ENCODE assay signal across 7 mouse cellular contexts in genomic region chr9:123138891-123139474, GRCm38 (mm10). TPM values are rescaled to one million over a fixed set of nuclear protein-coding genes. Genes with fewer than 3 reads are reported as not detected.
DNase-seq lines count a peak whose midpoint lies in the region; ATAC-seq and TF ChIP-seq lines count a peak whose summit lies in the region.

No protein-coding gene starts in this region.

- H3K27ac ChIP-seq in MEL (ENCODE audit: control insufficient read depth, low read depth, low read length), result no peak overlapping the region
- H3K27ac ChIP-seq in stomach, embryonic 14.5 days (ENCODE audit: low read length), result peak overlapping the region; percentile 76
- H3K27ac ChIP-seq in cerebellum, adult 2 months (ENCODE audit: insufficient read depth, low read length), result no peak overlapping the region

- ATAC-seq in stomach, embryonic 14.5 days (ENCODE audit: insufficient number of reproducible peaks, insufficient read depth, low FRiP score, low read depth), result peak; percentile 78; the same call in 1 of the 2 replicates

- no peak for TF ChIP-seq POLR2A in MEL (IDR thresholded peaks at IDR 0.05; ENCODE audit: control insufficient read depth in 1 of 2, insufficient read depth in 1 of 2, low read depth in 1 of 2, low read length in 2 of 2, poor library complexity in 1 of 2)
- TF ChIP-seq POLR2A in brain, embryonic 14.5 days (IDR thresholded peaks at IDR 0.05; ENCODE audit: borderline replicate concordance, extremely low read depth, insufficient read depth, insufficient read length, poor library complexity, severe bottlenecking), result no peak
- TF ChIP-seq POLR2A in cerebellum, adult 2 months (IDR thresholded peaks at IDR 0.05; ENCODE audit: borderline replicate concordance, insufficient read depth, low read length), result no peak

- DNase-seq in MEL (ENCODE audit: low read depth, low spot score), result no peak
- DNase-seq in brain, embryonic 14.5 days (ENCODE audit: low read depth), result peak; percentile 38
- DNase-seq in heart, postnatal 10 days, result peak; percentile 85 to 87
- peak; percentile 70 to 87 for DNase-seq in kidney, postnatal 25 days
- DNase-seq in cerebellum, adult 2 months, result no peak
- DNase-seq in left cerebral cortex, postnatal 25 days (ENCODE audit: low spot score in 2 of 2), result no peak

- H3K4me2 ChIP-seq in stomach, embryonic 14.5 days (replicated peaks; ENCODE audit: low read depth, low read length), result no peak overlapping the region

- intact Hi-C loops in heart, postnatal 10 days (cut with DNase I), result no loop called here
- intact Hi-C loops in left cerebral cortex, postnatal 25 days (cut with DNase I), result no loop called here

- H3K4me3 ChIP-seq in MEL (ENCODE audit: control insufficient read depth in 1 of 2, insufficient read depth in 1 of 2, low read depth in 2 of 2, low read length in 2 of 2), result no peak overlapping the region
- H3K4me3 ChIP-seq in stomach, embryonic 14.5 days (ENCODE audit: low read depth, low read length), result no peak overlapping the region
- no peak overlapping the region for H3K4me3 ChIP-seq in cerebellum, adult 2 months (replicated peaks; ENCODE audit: insufficient read depth, low read depth, low read length)

- H3K27me3 ChIP-seq in MEL (ENCODE audit: control insufficient read depth in 1 of 2, insufficient read depth in 2 of 2, low read length in 2 of 2), result no peaks in the 10 kb centered on the region
- H3K27me3 ChIP-seq in stomach, embryonic 14.5 days (ENCODE audit: control insufficient read depth, insufficient read depth, low read length), result no peaks in the 10 kb centered on the region
- no peaks in the 10 kb centered on the region for H3K27me3 ChIP-seq in cerebellum, adult 2 months (ENCODE audit: control insufficient read depth, insufficient read depth, low read length)

- no peaks in the 10 kb centered on the region for H3K4me1 ChIP-seq in MEL (ENCODE audit: control insufficient read depth in 1 of 2, insufficient read depth in 2 of 2, low read length in 2 of 2)
- H3K4me1 ChIP-seq in stomach, embryonic 14.5 days (ENCODE audit: control insufficient read depth, insufficient read depth, low read length), result peaks cover 10% of the 10 kb centered on the region; the same call in 1 of the 2 replicates
- no peaks in the 10 kb centered on the region for H3K4me1 ChIP-seq in cerebellum, adult 2 months (ENCODE audit: control insufficient read depth, insufficient read depth, low read length)

- TF ChIP-seq EP300 in MEL (IDR thresholded peaks at IDR 0.05; ENCODE audit: low read depth in 1 of 2, low read length in 2 of 2), result no peak

- H3K36me3 ChIP-seq in MEL (ENCODE audit: control insufficient read depth in 1 of 2, insufficient read depth in 2 of 2, low read length in 2 of 2), result peaks cover 0 to 8% of the 10 kb centered on the region in 2 experiments; a peak in 2 of 4 replicates
- H3K36me3 ChIP-seq in stomach, embryonic 14.5 days (ENCODE audit: control insufficient read depth, insufficient read depth, low read length), result peaks cover 40% of the 10 kb centered on the region

- WGBS in stomach, embryonic 14.5 days, result 49% methylated on average over 5 of the region's 5 CpGs
- WGBS in cerebellum, adult 2 months, result 29% methylated on average over 5 of the region's 5 CpGs

- no peak overlapping the region for H3K9ac ChIP-seq in MEL (ENCODE audit: control insufficient read depth, low read depth, low read length, poor library complexity, severe bottlenecking)
- H3K9ac ChIP-seq in stomach, embryonic 14.5 days (replicated peaks; ENCODE audit: low read depth, low read length), result no peak overlapping the region

- no peak for TF ChIP-seq CTCF in MEL (IDR thresholded peaks at IDR 0.05 in 2 of 3, conservative IDR thresholded peaks at IDR 0.05 in 1 of 3; ENCODE audit: control insufficient read depth in 1 of 3, insufficient read depth in 1 of 3, low read depth in 2 of 3, low read length in 3 of 3, poor library complexity in 1 of 3, severe bottlenecking in 1 of 3)
- TF ChIP-seq CTCF in brain, embryonic 14.5 days (IDR thresholded peaks at IDR 0.05; ENCODE audit: borderline replicate concordance, extremely low read depth, insufficient read depth, insufficient read length), result no peak
- no peak for TF ChIP-seq CTCF in cerebellum, adult 2 months (IDR thresholded peaks at IDR 0.05; ENCODE audit: borderline replicate concordance, insufficient read depth, low read depth, low read length)

- no peaks in the 10 kb centered on the region for H3K79me2 ChIP-seq in MEL (ENCODE audit: control insufficient read depth, insufficient read depth, low read length, poor library complexity)

- no peak for TF ChIP-seq RAD21 in MEL (IDR thresholded peaks at IDR 0.05; ENCODE audit: low read depth, low read length)

- no peaks in the 10 kb centered on the region for H3K9me3 ChIP-seq in MEL (replicated peaks; ENCODE audit: insufficient read depth, low read length)
- peaks cover 6% of the 10 kb centered on the region; the same call in 1 of the 2 replicates for H3K9me3 ChIP-seq in stomach, embryonic 14.5 days (ENCODE audit: control insufficient read depth, low read depth, low read length)

TF ChIP-seq in MEL, 35 proteins besides CTCF, POLR2A, EP300 and RAD21:
- TF ChIP-seq POLR2AphosphoS2 (IDR thresholded peaks at IDR 0.05; ENCODE audit: low read length) (0 out of 2 replicates have a peak, but pooled peaks have one; percentile 28), TBP (IDR thresholded peaks at IDR 0.05; ENCODE audit: low read depth, low read length) (no peak)

RNA-seq across cellular contexts. Expression of gene Clec3b, which starts 11.8 kb away (rescaled TPM):
- not detected in 2 replicates for total RNA-seq in MEL (2012; rRNA removed)
- under 1 TPM in 1 of 2 experiments, not detected in 1; 0.24 TPM for polyA plus RNA-seq in MEL (2012; ENCODE audit: insufficient read depth in 1 of 2, insufficient read length in 2 of 2, low read depth in 1 of 2, low replicate concordance in 2 of 2, missing spikeins in 1 of 2)
- 3.7 and 5.0 TPM in 2 replicates for polyA plus RNA-seq in brain, embryonic 14.5 days (2012; rRNA removed)
- total RNA-seq in heart, postnatal 10 days (2021), result 10 to 100 TPM; 69.1 to 72.0 TPM
- 0.26 TPM in 1 of 2 replicates, not detected in the other for polyA plus RNA-seq in stomach, embryonic 14.5 days (2014; fragmentation: Nextera tagmentation; extraction: Ambion mirVana)
- polyA plus RNA-seq in cerebellum, adult 2 months (2012; rRNA removed), result 15.4 and 15.7 TPM in 2 replicates
- total RNA-seq in left cerebral cortex, postnatal 25 days (2021), result 1 to 10 TPM; 3.6 to 3.7 TPM

RNA-seq across cellular contexts. Expression of gene Exosc7, which starts 26.0 kb away (rescaled TPM):
- 181 and 196 TPM in 2 replicates for total RNA-seq in MEL (2012; rRNA removed)
- 100 to 1,000 TPM in 1 of 2 experiments, not detected in 1; 162 TPM for polyA plus RNA-seq in MEL (2012; ENCODE audit: insufficient read depth in 1 of 2, insufficient read length in 2 of 2, low read depth in 1 of 2, low replicate concordance in 2 of 2, missing spikeins in 1 of 2)
- polyA plus RNA-seq in brain, embryonic 14.5 days (2012; rRNA removed), result 64.4 and 85.6 TPM in 2 replicates
- total RNA-seq in heart, postnatal 10 days (2021), result 10 to 100 TPM; 23.0 to 29.2 TPM
- polyA plus RNA-seq in stomach, embryonic 14.5 days (2014; fragmentation: Nextera tagmentation; extraction: Ambion mirVana), result 123 and 133 TPM in 2 replicates
- 57.2 and 60.5 TPM in 2 replicates for polyA plus RNA-seq in cerebellum, adult 2 months (2012; rRNA removed)
- total RNA-seq in left cerebral cortex, postnatal 25 days (2021), result 10 to 100 TPM; 39.3 to 43.1 TPM

RNA-seq across cellular contexts. Expression of gene Zdhhc3, which starts 26.0 kb away (rescaled TPM):
- 51.7 and 51.8 TPM in 2 replicates for total RNA-seq in MEL (2012; rRNA removed)
- polyA plus RNA-seq in MEL (2012; ENCODE audit: insufficient read depth in 1 of 2, insufficient read length in 2 of 2, low read depth in 1 of 2, low replicate concordance in 2 of 2, missing spikeins in 1 of 2), result 10 to 100 TPM; 92.0 to 98.1 TPM
- 85.5 and 92.3 TPM in 2 replicates for polyA plus RNA-seq in brain, embryonic 14.5 days (2012; rRNA removed)
- total RNA-seq in heart, postnatal 10 days (2021), result 10 to 100 TPM; 50.7 to 53.5 TPM
- polyA plus RNA-seq in stomach, embryonic 14.5 days (2014; fragmentation: Nextera tagmentation; extraction: Ambion mirVana), result 55.9 and 57.3 TPM in 2 replicates
- polyA plus RNA-seq in cerebellum, adult 2 months (2012; rRNA removed), result 83.4 and 85.9 TPM in 2 replicates
- 10 to 100 TPM; 67.1 to 68.9 TPM for total RNA-seq in left cerebral cortex, postnatal 25 days (2021)

Comparison
In these comparisons a context has a peak if more than half of its experiments do, and no peak if none do; other contexts are left out.
1. DNase-seq: peak in brain, embryonic 14.5 days (single experiment), heart, postnatal 10 days (2 of 2) and kidney, postnatal 25 days (2 of 2); none in MEL (single experiment), cerebellum, adult 2 months (0 of 2) and left cerebral cortex, postnatal 25 days (0 of 2).